Mouse (Mus musculus) splenic B cell, adult 2 months (primary cell): Measurements from ENCODE around the gene Akap1.

Source experiments
- DNase-seq: peaks from one replicate; pipeline ENCODE4 v3.0.0-alpha.2; 2011; ENCODE audit warnings: low read depth, low spot score
- H3K27me3 ChIP-seq: 2 replicates; pipeline ENCODE4 v1.6.1; 2012; ENCODE audit warnings: mild to moderate bottlenecking, low read length, moderate library complexity, mixed read lengths; ENCODE audit not compliant: control insufficient read depth, poor library complexity, insufficient read depth, severe bottlenecking
- H3K36me3 ChIP-seq: 2 replicates; pipeline ENCODE4 v1.6.1; 2012; ENCODE audit warnings: mild to moderate bottlenecking, low read length, moderate library complexity, mixed read lengths; ENCODE audit not compliant: control insufficient read depth, poor library complexity, insufficient read depth, severe bottlenecking

Gene Akap1

DNA sequence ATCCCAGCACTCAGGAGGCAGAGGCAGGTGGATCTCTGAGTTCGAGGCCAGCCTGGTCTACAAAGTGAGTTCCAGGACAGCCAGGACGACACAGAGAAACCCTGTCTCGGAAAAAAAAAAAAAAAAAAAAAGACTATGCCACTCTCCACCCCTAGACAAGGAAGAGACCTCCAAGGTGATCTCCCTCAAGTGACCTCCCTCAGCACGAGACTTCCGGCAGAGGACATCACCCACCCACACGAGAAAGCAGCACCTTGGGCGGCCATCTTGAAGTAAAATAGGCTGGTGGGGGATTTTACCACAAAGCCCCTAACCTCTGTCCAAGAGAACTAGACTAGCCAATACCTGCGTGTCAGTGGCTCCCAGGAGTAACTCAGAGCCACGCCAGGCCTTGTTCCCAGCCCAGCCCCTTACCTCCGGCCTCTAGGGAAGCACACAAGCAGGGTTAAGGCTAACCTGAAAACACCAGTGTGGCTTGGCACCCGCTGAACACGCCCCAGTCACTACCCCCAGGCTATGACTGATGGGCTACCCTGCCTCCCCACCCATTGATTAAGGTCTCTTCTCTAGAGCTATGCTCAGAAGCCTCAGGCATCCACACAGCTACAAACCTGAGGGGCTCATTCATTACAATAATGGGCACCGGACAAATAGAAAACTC lies 21.9 kb downstream of the Akap1 start:
- Histone ChIP-seq H3K27me3 (no peaks in the 10 kb centered on the region), H3K36me3 (no peaks in the 10 kb centered on the region)
- DNase-seq: no peak

DNA sequence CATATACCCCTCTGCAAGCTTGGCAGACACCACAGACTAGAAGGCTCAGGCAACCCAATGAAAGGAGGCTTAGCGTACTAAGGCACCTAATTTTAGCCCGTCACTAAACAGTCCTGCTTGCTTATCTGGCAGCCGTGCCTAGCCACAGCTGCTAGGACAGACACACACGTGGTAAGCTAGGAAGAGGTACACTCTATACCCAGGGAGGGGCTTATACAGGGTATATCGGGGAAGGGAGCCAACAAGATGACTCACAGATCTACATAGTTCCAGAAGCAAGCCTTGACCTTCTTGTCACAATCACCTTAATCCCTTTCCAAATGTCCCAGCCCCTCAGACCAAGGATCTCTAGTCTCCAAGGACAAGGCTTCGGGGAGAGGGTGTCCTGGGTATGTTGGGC lies 23.0 kb downstream of the Akap1 start:
- DNase-seq: no peak
- Histone ChIP-seq H3K36me3 (no peaks in the 10 kb centered on the region), H3K27me3 (no peaks in the 10 kb centered on the region)

DNA sequence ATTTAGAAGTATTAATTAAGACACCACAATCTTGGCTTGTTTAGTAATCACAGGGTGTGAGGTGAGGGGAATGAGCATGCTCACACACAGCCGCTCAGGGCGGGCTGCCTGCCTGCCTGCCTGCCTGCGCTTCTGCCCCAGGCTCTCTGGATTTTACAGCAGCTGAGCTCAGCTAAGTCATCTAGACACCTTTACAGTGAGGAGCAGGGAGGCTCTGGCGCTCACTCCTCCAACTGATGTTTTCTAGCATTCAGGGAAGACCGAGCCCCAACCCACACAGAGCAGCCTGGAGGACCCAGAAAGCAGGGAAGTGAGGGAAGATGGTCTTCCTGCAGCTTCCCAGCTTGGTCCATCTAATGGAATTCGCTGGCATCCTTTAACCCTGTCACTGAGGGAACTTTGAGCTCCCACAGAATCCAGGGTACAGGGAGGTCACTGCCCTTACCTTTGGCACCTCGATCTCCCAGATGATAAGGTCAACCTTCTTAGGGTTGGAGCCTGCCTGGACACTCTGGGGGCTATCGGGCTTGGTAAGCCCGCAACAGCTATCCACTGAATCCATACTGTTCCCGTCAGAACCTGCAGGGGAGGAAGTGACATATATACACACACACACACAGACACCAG lies 23.5 kb downstream of the Akap1 start:
- DNase-seq: no peak
- H3K27me3 ChIP-seq: no peaks in the 10 kb centered on the region

DNA sequence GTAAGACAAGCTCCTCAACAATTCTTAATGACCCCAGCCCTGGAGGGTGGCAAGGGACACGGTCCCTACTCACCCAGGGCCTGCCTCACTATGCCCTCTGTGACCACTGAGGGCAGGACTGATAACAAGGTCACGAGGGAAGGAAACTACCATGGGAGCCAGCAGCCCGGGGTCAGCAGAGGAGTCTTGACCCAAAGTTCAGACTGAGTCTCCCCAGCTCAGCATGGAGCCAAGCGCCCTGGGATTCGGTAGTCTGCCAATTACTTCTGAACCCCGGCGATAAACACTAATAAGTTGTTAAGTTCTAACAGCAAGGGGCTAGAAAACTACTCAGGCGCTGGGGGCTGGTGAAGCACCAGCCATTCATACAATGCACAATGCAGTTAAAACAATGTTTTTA lies 24.1 kb downstream of the Akap1 start:
- DNase-seq: no peak
- Histone ChIP-seq H3K27me3 (no peaks in the 10 kb centered on the region), H3K36me3 (no peaks in the 10 kb centered on the region)

More for the DNA sequence above, 23.5 kb downstream of the Akap1 start:
- no peaks in the 10 kb centered on the region for H3K36me3 ChIP-seq

DNA sequence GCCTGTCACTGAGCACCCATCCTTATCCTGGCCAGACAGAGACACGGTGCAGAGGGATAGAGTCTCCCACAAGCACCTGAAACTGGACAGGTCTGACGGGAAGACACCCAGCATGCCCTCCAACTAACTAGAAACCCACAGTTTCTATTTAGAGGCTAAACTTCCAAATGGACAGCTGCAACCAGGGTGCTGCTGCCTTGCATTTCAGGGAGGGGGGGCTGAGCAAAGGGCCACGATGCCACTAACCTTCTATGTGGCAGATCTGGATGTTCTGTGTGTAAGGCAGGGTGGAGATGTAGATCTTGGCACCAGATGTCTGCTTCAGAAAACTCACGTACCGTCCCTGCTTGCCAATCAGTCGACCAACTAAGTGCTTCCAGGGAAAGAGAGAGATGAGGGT lies 25.0 kb downstream of the Akap1 start:
- Histone ChIP-seq H3K36me3 (no peaks in the 10 kb centered on the region), H3K27me3 (no peaks in the 10 kb centered on the region)
- DNase-seq: no peak

DNA sequence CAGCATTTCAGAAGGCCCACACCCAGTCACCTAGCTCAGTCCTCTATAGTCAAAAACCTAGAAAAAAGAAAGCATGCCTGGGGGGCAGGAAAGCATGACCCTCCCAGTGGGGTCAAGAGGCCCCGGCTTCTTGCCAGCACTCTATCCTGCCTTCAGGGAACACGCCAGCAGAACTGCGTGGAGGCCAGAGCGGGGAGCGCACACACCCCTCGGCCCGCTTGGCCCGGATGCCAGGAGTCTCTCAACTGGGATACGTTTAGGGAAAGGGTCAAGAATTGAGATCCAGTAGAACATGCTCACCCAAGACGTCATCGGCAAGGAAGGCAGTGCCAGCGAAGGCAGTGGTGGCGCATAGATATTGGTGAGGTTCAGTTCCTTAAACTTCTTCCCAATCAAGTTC lies 25.8 kb downstream of the Akap1 start:
- no peak for DNase-seq
- no peaks in the 10 kb centered on the region for H3K36me3 ChIP-seq
- H3K27me3 ChIP-seq: no peaks in the 10 kb centered on the region

DNA sequence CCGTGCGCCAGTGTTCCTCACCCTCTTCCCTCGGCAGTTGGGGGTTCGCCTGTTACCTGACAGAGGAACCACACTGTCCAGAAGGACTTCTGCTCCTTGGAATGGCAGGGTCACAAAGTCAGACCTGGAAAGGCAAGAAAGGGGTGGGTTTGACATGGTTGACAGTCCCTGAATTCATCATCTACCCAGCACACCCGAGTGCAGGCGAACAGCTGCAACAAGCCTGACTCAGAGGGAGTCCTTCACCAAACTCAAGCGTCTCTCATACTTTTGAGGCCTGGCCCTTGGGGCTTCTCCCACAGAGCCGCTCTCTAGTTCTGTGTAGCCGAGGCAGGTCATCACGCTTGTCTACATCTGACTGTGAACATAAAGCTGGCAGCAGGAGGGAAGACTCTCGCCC lies 29.8 kb downstream of the Akap1 start:
- no peak for DNase-seq
- no peaks in the 10 kb centered on the region for H3K36me3 ChIP-seq
- no peaks in the 10 kb centered on the region for H3K27me3 ChIP-seq

DNA sequence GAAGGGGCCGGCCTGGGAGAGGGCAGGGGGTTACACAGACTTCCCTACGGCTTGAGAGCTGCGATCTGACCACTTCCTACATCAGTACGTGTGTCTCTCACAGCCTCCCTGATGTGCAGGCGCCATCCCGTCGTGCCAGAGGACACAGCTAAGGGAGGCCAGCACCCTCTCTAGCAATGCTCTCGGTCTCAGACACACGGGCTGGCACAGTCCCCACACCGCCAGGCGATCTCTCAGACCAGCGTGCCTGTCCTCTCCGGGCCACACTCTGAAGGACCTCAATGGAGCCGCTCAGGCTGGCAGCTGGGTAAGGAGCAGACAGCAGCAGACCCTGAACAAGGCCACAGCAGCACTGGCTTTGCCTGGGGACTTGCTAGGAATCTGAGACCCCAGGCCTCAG lies 30.3 kb downstream of the Akap1 start:
- no peaks in the 10 kb centered on the region for H3K36me3 ChIP-seq
- no peaks in the 10 kb centered on the region for H3K27me3 ChIP-seq
- DNase-seq: no peak

DNA sequence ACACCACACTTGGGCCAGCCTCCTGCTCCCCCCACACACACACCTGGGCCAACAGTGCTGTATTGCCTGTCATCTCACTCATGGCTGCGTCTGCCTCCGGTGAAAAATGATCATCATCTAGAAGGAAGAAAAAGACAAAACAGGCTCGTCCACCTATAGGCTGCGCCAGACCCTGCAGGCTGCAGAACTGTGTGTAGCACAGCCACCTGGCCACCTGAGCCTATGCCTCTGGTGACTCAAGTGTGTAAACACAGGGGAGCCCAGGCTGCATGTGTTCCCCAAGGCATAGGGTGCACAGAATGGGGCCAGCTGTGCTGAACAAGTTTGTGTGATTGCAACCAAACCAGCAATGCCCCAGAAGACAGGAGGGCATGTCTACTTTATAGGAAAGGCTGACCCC lies 31.3 kb downstream of the Akap1 start:
- H3K27me3 ChIP-seq: no peaks in the 10 kb centered on the region
- no peak for DNase-seq
- H3K36me3 ChIP-seq: no peaks in the 10 kb centered on the region

DNA sequence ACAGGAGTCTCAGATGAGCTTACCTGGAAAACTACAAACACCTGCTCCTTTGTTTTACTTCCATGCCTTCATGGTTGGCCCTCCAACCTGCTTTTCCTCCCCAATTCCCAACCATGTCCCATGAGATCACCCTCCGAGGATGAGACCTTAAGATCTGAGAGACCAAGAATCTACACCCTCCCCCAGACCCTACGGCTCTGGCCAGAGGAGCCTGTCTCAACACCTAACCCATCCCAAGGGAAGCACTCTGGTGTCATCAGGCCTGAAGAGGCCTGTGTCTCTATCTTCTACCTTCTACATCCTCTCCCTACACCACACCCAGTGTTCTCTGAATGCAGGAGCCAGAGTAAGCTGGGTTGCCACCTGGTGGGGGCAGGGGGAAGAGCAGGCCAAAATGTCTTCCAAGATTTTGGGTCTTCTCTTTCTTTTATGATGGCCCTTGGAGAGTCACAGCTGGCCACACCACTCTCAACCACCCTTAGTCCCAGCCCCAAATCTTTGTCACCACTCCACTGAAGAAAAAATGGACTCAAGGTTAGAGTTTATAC lies 34.1 kb downstream of the Akap1 start:
- DNase-seq: peak; percentile 63
- no peaks in the 10 kb centered on the region for H3K36me3 ChIP-seq

DNA sequence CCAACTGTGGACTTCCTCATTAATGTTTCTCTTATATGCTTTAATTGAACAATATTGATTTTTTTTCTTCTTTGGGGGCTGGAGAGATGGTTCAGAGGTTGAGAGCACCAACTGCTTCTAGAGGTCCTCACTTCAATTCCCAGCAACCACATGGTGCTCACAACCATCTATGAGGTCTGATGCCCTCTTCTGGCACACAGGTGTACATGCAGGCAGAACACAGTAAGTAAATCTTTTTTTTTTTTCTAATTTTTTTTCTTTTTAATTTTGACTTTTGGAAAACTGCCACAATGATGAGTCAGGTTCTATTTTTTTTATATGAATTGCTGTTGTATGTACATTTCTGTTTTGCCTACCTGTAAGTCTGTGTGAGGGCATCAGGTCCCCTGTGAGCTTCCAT lies 35.9 kb downstream of the Akap1 start:
- Histone ChIP-seq H3K36me3 (no peaks in the 10 kb centered on the region), H3K27me3 (no peaks in the 10 kb centered on the region)
- DNase-seq: peak; percentile 33

More for the DNA sequence above, 34.1 kb downstream of the Akap1 start:
- no peaks in the 10 kb centered on the region for H3K27me3 ChIP-seq

DNA sequence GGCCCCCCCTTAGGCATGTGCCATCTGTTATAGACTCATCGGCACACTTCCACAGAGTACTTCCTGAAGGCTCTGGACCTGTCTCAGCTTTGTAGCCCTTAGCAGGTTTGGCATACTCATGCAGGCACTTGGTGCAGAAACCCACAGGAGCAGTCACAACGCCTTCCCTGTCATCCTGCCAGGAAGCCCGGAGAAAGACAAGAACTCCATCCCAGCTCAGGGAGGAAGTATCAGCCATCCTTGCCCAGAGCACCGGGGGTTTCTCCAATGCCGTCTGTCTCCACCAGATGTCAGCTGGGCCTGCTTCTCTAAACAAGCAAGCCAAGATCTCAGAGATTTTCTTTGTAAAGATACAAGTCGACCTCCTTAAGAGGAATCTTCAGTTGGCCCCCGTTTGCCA lies 38.5 kb downstream of the Akap1 start:
- no peak for DNase-seq
- Histone ChIP-seq H3K36me3 (no peaks in the 10 kb centered on the region), H3K27me3 (no peaks in the 10 kb centered on the region)

DNA sequence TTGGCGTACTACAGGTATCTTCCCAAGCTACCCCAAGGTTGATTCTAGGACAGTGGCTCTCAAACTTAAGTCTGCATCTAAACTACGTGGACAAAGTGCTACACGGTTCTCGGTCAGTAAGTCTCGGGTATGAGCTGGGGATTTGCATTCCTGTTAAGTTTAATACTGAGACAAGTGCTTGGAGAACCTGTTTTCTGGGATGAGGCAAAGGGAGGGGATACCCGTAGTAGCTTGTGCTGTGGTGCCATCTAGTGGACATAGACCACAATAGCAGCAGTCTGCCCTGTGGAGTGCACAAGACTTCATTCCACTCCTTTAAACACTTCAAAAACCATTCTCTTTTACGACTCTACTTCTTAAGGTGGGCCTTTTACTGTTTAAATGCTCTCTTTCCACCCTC lies 41.4 kb downstream of the Akap1 start:
- no peaks in the 10 kb centered on the region for H3K36me3 ChIP-seq
- H3K27me3 ChIP-seq: no peaks in the 10 kb centered on the region
- DNase-seq: peak; percentile 71

DNA sequence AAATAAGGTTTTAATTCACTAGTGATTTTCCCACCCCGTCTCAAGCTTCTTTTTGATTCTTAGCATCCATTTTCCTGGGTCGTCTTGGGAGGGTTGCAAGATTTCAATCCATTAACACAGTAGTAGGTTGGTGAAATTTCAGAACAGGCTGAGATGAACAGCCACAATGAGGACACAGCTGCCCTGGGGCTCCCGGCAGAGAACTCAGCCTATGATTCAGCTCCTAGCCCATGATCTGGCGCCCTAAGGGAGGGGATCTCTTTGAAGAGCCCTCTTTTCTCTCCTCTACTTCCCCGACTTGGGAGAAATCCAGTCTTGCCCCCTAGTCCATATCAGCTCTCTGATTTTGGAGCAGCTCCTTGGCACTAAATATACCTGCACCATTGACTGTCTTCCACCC lies 41.9 kb downstream of the Akap1 start:
- Histone ChIP-seq H3K27me3 (no peaks in the 10 kb centered on the region), H3K36me3 (no peaks in the 10 kb centered on the region)
- DNase-seq: no peak

DNA sequence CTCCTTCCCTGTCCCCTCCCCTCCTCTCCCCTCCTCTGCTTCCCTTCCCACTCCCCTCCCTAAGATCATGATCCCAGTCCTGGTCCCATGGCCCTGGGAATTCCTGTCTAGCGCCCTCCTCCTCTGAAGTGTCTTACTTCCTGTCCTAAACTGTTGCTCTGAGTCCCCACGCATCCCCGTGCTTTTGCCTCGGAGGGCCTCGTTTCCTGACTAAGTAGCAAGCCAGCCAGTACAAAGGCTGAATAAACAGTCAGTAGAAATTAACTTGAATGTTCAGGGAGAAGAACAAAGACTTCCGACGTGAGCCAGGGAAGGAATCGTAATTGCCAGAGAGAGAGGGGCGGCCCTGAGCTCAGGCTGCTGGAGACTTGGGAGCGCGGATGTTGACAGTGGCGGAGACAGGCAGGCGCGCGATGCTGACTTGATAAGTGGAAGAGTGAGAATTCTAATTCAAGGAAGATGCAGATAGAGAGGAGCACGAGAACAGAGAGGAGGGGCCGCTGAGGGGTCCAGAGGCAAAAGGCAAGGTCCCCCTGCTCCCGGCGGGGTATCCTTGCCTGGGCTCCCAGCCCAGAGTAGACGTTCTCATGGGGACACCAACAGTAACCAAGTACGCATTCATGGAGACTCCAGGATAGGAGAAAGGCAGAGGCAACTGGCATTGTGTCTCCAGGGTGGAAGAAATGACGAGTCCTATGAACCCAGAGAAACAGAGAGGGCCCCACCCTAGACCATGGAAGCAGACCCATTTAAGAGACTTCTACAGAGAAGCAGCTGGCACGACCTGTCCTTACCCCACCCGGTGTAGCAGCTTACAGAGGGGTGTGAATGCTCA lies 43.4 kb downstream of the Akap1 start:
- no peak for DNase-seq
- Histone ChIP-seq H3K36me3 (no peaks in the 10 kb centered on the region), H3K27me3 (no peaks in the 10 kb centered on the region)
